Mouse (Mus musculus) hindbrain, embryonic 16.5 days (tissue): ENCODE measurements around the gene Olfr64. TPM values are rescaled to one million over a fixed set of nuclear protein-coding genes. Genes with fewer than 3 reads are reported as not detected.

Source experiments
- ATAC-seq: fragments of 200-750 bp; cut with Nextera tagmentation; 2 replicates; pipeline ENCODE4 v1.8.0; 2017; ENCODE audit warnings: moderate TSS enrichment, moderate library complexity
- H3K27ac ChIP-seq: fragments of 300-500 bp; sonication (generic); 2 replicates; pipeline ENCODE4 v1.5.1; 2014; ENCODE audit warnings: low read depth, mild to moderate bottlenecking, control low read depth, low read length, moderate library complexity
- H3K27me3 ChIP-seq: fragments of 300-500 bp; sonication (generic); replicated peaks from 2 replicates; pipeline ENCODE4 v1.6.1; 2014; ENCODE audit warnings: low read length; ENCODE audit not compliant: control insufficient read depth, insufficient read depth
- H3K36me3 ChIP-seq: fragments of 300-500 bp; sonication (generic); 2 replicates; pipeline ENCODE4 v1.6.1; 2014; ENCODE audit warnings: mild to moderate bottlenecking, low read length, moderate library complexity, mixed read lengths; ENCODE audit not compliant: control insufficient read depth, insufficient read depth
- H3K4me1 ChIP-seq: fragments of 300-500 bp; sonication (generic); 2 replicates; pipeline ENCODE4 v1.6.1; 2014; ENCODE audit warnings: low read depth, low read length; ENCODE audit not compliant: control insufficient read depth, insufficient read depth
- H3K4me2 ChIP-seq: fragments of 300-500 bp; sonication (generic); 2 replicates; pipeline ENCODE4 v1.6.1; 2014; ENCODE audit warnings: mild to moderate bottlenecking, low read length, control low read depth, moderate library complexity
- H3K4me3 ChIP-seq: fragments of 300-500 bp; sonication (generic); 2 replicates; pipeline ENCODE4 v1.5.1; 2014; ENCODE audit warnings: mild to moderate bottlenecking, low read length, control low read depth, moderate library complexity
- H3K9ac ChIP-seq: fragments of 300-500 bp; sonication (generic); 2 replicates; pipeline ENCODE4 v1.6.1; 2014; ENCODE audit warnings: low read depth, mild to moderate bottlenecking, control low read depth, low read length, moderate library complexity
- H3K9me3 ChIP-seq: fragments of 300-500 bp; sonication (generic); 2 replicates; pipeline ENCODE4 v1.6.1; 2014; ENCODE audit warnings: mild to moderate bottlenecking, low read length, moderate library complexity; ENCODE audit not compliant: control insufficient read depth
- WGBS: fragments of 180-500 bp; shearing (Covaris S2); extraction: QIAGEN DNeasy Blood & Tissue Kit; methylation state at CpG from one replicate; pipeline ENCODE4 v1.1.7; 2014; 5-methylcytosine and 5-hydroxymethylcytosine counted together
- polyA plus RNA-seq: library from polyadenylated mRNA; unstranded; fragments of >200 nt; fragmentation: Nextera tagmentation; extraction: Ambion mirVana; gene quantifications from 2 replicates; pipeline ENCODE4 v1.2.1, GENCODE M21; 2015

Gene Olfr64
- not detected in 2 replicates for polyA plus RNA-seq

GRCm38 (mm10) chr7:103894385-103894784 is at the start of gene Olfr64:
TSS of gene Olfr64 (minus strand) at chr7:103894485.
- no peak within 1 kb of the TSS for H3K4me3 ChIP-seq
- no peaks in the 10 kb centered on the region for H3K4me1 ChIP-seq
- no peaks in the 10 kb centered on the region for H3K27me3 ChIP-seq
- no peak within 1 kb of the TSS for H3K27ac ChIP-seq
- no peak for ATAC-seq
- H3K36me3 ChIP-seq = no peaks in the 10 kb centered on the region
- WGBS = 79% methylated on average over 1 of the region's 1 CpGs
- H3K4me2 ChIP-seq = no peak within 1 kb of the TSS
- no peaks in the 10 kb centered on the region for H3K9me3 ChIP-seq
- H3K9ac ChIP-seq = no peak within 1 kb of the TSS

GRCm38 (mm10) chr7:103942730-103943129 is 48.4 kb upstream of the Olfr64 start:
- Histone ChIP-seq H3K4me2 (no peak overlapping the region), H3K4me3 (no peak overlapping the region), H3K9ac (no peak overlapping the region), H3K27ac (no peak overlapping the region), H3K27me3 (no peaks in the 10 kb centered on the region), H3K9me3 (no peaks in the 10 kb centered on the region), H3K4me1 (no peaks in the 10 kb centered on the region), H3K36me3 (no peaks in the 10 kb centered on the region)
- ATAC-seq = peak; percentile 50; the same call in 1 of the 2 replicates
- WGBS = 27% methylated on average over 2 of the region's 2 CpGs

GRCm38 (mm10) chr7:103934264-103934663 is 40.0 kb upstream of the Olfr64 start, which contains the start of gene Olfr632:
TSS of gene Olfr632 (plus strand) at chr7:103934347.
- Histone ChIP-seq H3K4me1 (no peaks in the 10 kb centered on the region), H3K4me3 (no peak within 1 kb of the TSS), H3K27ac (no peak within 1 kb of the TSS), H3K9me3 (no peaks in the 10 kb centered on the region), H3K36me3 (no peaks in the 10 kb centered on the region), H3K9ac (no peak within 1 kb of the TSS), H3K4me2 (no peak within 1 kb of the TSS), H3K27me3 (no peaks in the 10 kb centered on the region)
- ATAC-seq = no peak
- 78% methylated on average over 2 of the region's 2 CpGs for WGBS

- Histone ChIP-seq H3K4me1 (no peaks in the 10 kb centered on the region), H3K27me3 (no peaks in the 10 kb centered on the region), H3K27ac (no peak within 1 kb of the TSS), H3K4me3 (no peak within 1 kb of the TSS), H3K36me3 (no peaks in the 10 kb centered on the region), H3K9me3 (no peaks in the 10 kb centered on the region), H3K9ac (no peak within 1 kb of the TSS), H3K4me2 (no peak within 1 kb of the TSS)
- no peak for ATAC-seq
Measured at GRCm38 (mm10) chr7:103928525-103928924, 34.2 kb upstream of the Olfr64 start, which contains the start of gene Olfr631. TSS of gene Olfr631 (plus strand) at chr7:103928825.

- Histone ChIP-seq H3K4me1 (no peaks in the 10 kb centered on the region), H3K4me3 (no peak overlapping the region), H3K27ac (no peak overlapping the region), H3K9ac (no peak overlapping the region), H3K36me3 (no peaks in the 10 kb centered on the region), H3K27me3 (no peaks in the 10 kb centered on the region), H3K4me2 (no peak overlapping the region), H3K9me3 (no peaks in the 10 kb centered on the region)
- ATAC-seq = no peak
Measured at GRCm38 (mm10) chr7:103915338-103915737, 21.1 kb upstream of the Olfr64 start.

GRCm38 (mm10) chr7:103912969-103913511 is 18.8 kb upstream of the Olfr64 start:
- no peak for ATAC-seq
- H3K9ac ChIP-seq = no peak overlapping the region
- H3K4me3 ChIP-seq = no peak overlapping the region
- H3K36me3 ChIP-seq = no peaks in the 10 kb centered on the region
- H3K9me3 ChIP-seq = no peaks in the 10 kb centered on the region
- H3K4me2 ChIP-seq = no peak overlapping the region
- no peaks in the 10 kb centered on the region for H3K27me3 ChIP-seq
- H3K27ac ChIP-seq = no peak overlapping the region
- H3K4me1 ChIP-seq = no peaks in the 10 kb centered on the region
- WGBS = 47% methylated on average over 8 of the region's 8 CpGs

- Histone ChIP-seq H3K4me2 (no peak overlapping the region), H3K9ac (no peak overlapping the region), H3K36me3 (no peaks in the 10 kb centered on the region), H3K4me1 (no peaks in the 10 kb centered on the region), H3K27ac (no peak overlapping the region), H3K4me3 (no peak overlapping the region), H3K9me3 (no peaks in the 10 kb centered on the region), H3K27me3 (no peaks in the 10 kb centered on the region)
- no peak for ATAC-seq
- 67% methylated on average over 3 of the region's 3 CpGs for WGBS
Measured at GRCm38 (mm10) chr7:103910047-103910446, 15.8 kb upstream of the Olfr64 start.

GRCm38 (mm10) chr7:103903187-103903586 is 8.9 kb upstream of the Olfr64 start, which contains the start of gene Olfr65:
TSS of gene Olfr65 (plus strand) at chr7:103903487.
- no peaks in the 10 kb centered on the region for H3K4me1 ChIP-seq
- no peak within 1 kb of the TSS for H3K9ac ChIP-seq
- H3K9me3 ChIP-seq = no peaks in the 10 kb centered on the region
- ATAC-seq = no peak
- no peak within 1 kb of the TSS for H3K27ac ChIP-seq
- H3K4me2 ChIP-seq = no peak within 1 kb of the TSS
- H3K27me3 ChIP-seq = no peaks in the 10 kb centered on the region
- no peaks in the 10 kb centered on the region for H3K36me3 ChIP-seq
- H3K4me3 ChIP-seq = no peak within 1 kb of the TSS
- WGBS = 80% methylated on average over 2 of the region's 2 CpGs

GRCm38 (mm10) chr7:103886152-103886551 is 8.1 kb downstream of the Olfr64 start, which contains the start of gene Olfr66:
TSS of gene Olfr66 (minus strand) at chr7:103886252.
- ATAC-seq = no peak
- H3K4me2 ChIP-seq = no peak within 1 kb of the TSS
- H3K27me3 ChIP-seq = no peaks in the 10 kb centered on the region
- no peak within 1 kb of the TSS for H3K4me3 ChIP-seq
- no peaks in the 10 kb centered on the region for H3K36me3 ChIP-seq
- no peaks in the 10 kb centered on the region for H3K9me3 ChIP-seq
- no peaks in the 10 kb centered on the region for H3K4me1 ChIP-seq
- no peak within 1 kb of the TSS for H3K27ac ChIP-seq
- no peak within 1 kb of the TSS for H3K9ac ChIP-seq
